Mouse (Mus musculus): ENCODE data around the gene Baz2b. TPM values are rescaled to one million over a fixed set of nuclear protein-coding genes. Genes with fewer than 3 reads are reported as not detected.

Gene Baz2b
- total and polyA plus RNA-seq, 3 experiments = 5.7 to 11.4 TPM; not detected in 1

DNA sequence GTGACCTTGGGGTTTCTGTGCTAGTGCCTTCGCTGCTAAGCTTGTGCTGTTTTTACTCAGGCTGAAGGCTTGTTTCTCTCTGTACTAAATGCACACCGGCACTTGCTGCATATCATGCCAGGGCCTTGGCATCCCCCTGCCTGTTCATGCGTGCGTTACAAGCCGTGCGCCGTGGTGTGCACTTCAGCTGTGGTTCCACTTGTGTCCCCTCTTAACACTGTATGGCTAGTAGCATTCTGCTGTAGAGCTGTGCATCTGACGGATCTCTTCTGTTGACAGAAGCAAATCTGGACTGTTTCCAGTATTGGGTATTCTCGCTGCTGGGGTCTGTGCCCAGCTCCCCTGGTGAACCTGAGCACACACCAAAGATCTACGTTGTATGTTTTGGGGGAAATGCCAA, 356.1 kb downstream of the Baz2b start:
- DNase-seq (ENCODE audit: low read depth, low spot score) = no peak
- H3K4me1 ChIP-seq (ENCODE audit: control insufficient read depth in 1 of 2, insufficient read depth in 2 of 2, low read length in 2 of 2) = 0 out of 4 replicates have a peak, but pooled peaks cover 0 to 3% of the 10 kb centered on the region in 2 experiments
- TF ChIP-seq JUND (IDR thresholded peaks at IDR 0.05; ENCODE audit: low read depth, low read length) (no peak), GABPA (IDR thresholded peaks at IDR 0.05; ENCODE audit: low read depth, low read length) (no peak), MYC (IDR thresholded peaks at IDR 0.05; ENCODE audit: low read depth, low read length) (no peak), USF2 (IDR thresholded peaks at IDR 0.05; ENCODE audit: borderline replicate concordance in 1 of 2, insufficient read depth in 1 of 2, low read depth in 1 of 2, low read length in 2 of 2) (no peak), SMC3 (IDR thresholded peaks at IDR 0.05; ENCODE audit: low read depth, low read length) (no peak), POLR2AphosphoS2 (IDR thresholded peaks at IDR 0.05; ENCODE audit: low read length) (no peak), RCOR1 (IDR thresholded peaks at IDR 0.05; ENCODE audit: low read depth, low read length) (no peak), MEF2A (IDR thresholded peaks at IDR 0.05; ENCODE audit: extremely low read depth, insufficient replicate concordance, low read depth, low read length, poor library complexity, severe bottlenecking) (no peak), SIN3A (IDR thresholded peaks at IDR 0.05; ENCODE audit: low read length) (no peak)
- no peak overlapping the region for H3K4me3 ChIP-seq (ENCODE audit: control insufficient read depth in 1 of 2, insufficient read depth in 1 of 2, low read depth in 2 of 2, low read length in 2 of 2)
- no peak overlapping the region for H3K9ac ChIP-seq (ENCODE audit: control insufficient read depth, low read depth, low read length, poor library complexity, severe bottlenecking)
- H3K79me2 ChIP-seq (ENCODE audit: control insufficient read depth, insufficient read depth, low read length, poor library complexity) = no peaks in the 10 kb centered on the region
- H3K27ac ChIP-seq (ENCODE audit: control insufficient read depth, low read depth, low read length) = no peak overlapping the region
- H3K9me3 ChIP-seq (replicated peaks; ENCODE audit: insufficient read depth, low read length) = no peaks in the 10 kb centered on the region
- H3K27me3 ChIP-seq (ENCODE audit: control insufficient read depth in 1 of 2, insufficient read depth in 2 of 2, low read length in 2 of 2) = no peaks in the 10 kb centered on the region
- no peaks in the 10 kb centered on the region for H3K36me3 ChIP-seq (ENCODE audit: control insufficient read depth in 1 of 2, insufficient read depth in 2 of 2, low read length in 2 of 2)

DNA sequence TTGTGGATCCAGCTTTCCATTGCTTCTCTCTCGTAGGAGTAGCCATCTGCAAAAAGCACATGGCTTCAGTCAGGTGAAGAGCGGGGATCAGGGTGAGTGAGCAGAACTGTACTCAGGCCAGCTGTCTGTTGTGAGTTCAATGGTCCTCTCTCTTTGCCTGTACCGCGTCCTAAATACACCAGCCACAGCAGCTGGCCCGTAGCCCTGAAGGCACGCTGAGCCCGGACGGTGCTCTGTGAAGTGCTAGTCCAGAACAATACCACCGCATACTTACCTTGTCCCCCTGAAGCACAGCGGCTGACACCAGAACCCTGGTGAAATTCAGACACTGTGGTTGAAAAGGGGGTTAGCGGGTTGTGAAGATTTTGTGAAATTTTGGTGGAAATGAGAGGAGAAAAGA, 356.7 kb downstream of the Baz2b start:
- DNase-seq (ENCODE audit: low read depth, low spot score) = no peak
- Histone ChIP-seq H3K79me2 (ENCODE audit: control insufficient read depth, insufficient read depth, low read length, poor library complexity) (no peaks in the 10 kb centered on the region), H3K4me3 (ENCODE audit: control insufficient read depth in 1 of 2, insufficient read depth in 1 of 2, low read depth in 2 of 2, low read length in 2 of 2) (no peak overlapping the region), H3K36me3 (ENCODE audit: control insufficient read depth in 1 of 2, insufficient read depth in 2 of 2, low read length in 2 of 2) (no peaks in the 10 kb centered on the region), H3K9me3 (replicated peaks; ENCODE audit: insufficient read depth, low read length) (no peaks in the 10 kb centered on the region), H3K4me1 (ENCODE audit: control insufficient read depth in 1 of 2, insufficient read depth in 2 of 2, low read length in 2 of 2) (0 out of 4 replicates have a peak, but pooled peaks cover 0 to 3% of the 10 kb centered on the region in 2 experiments), H3K27me3 (ENCODE audit: control insufficient read depth in 1 of 2, insufficient read depth in 2 of 2, low read length in 2 of 2) (no peaks in the 10 kb centered on the region), H3K27ac (ENCODE audit: control insufficient read depth, low read depth, low read length) (no peak overlapping the region), H3K9ac (ENCODE audit: control insufficient read depth, low read depth, low read length, poor library complexity, severe bottlenecking) (no peak overlapping the region)
- TF ChIP-seq UBTF (IDR thresholded peaks at IDR 0.05; ENCODE audit: borderline replicate concordance, insufficient read depth, low read depth, low read length) (no peak), USF2 (IDR thresholded peaks at IDR 0.05; ENCODE audit: borderline replicate concordance in 1 of 2, insufficient read depth in 1 of 2, low read depth in 1 of 2, low read length in 2 of 2) (no peak), MYB (IDR thresholded peaks at IDR 0.05; ENCODE audit: low read depth, low read length) (no peak), JUND (IDR thresholded peaks at IDR 0.05; ENCODE audit: low read depth, low read length) (no peak), POLR2AphosphoS2 (IDR thresholded peaks at IDR 0.05; ENCODE audit: low read length) (no peak), RCOR1 (IDR thresholded peaks at IDR 0.05; ENCODE audit: low read depth, low read length) (no peak), SMC3 (IDR thresholded peaks at IDR 0.05; ENCODE audit: low read depth, low read length) (no peak), SIN3A (IDR thresholded peaks at IDR 0.05; ENCODE audit: low read length) (no peak), CHD1 (IDR thresholded peaks at IDR 0.05; ENCODE audit: low read depth, low read length) (no peak), MEF2A (IDR thresholded peaks at IDR 0.05; ENCODE audit: extremely low read depth, insufficient replicate concordance, low read depth, low read length, poor library complexity, severe bottlenecking) (no peak), TAL1 (IDR thresholded peaks at IDR 0.05; ENCODE audit: low read length) (no peak), RAD21 (IDR thresholded peaks at IDR 0.05; ENCODE audit: low read depth, low read length) (no peak), TCF12 (IDR thresholded peaks at IDR 0.05; ENCODE audit: low read depth, low read length) (no peak), CHD2 (IDR thresholded peaks at IDR 0.05; ENCODE audit: low read length) (no peak)
